Mouse (Mus musculus) cerebellum, adult 18-20 months (tissue): Measurements from ENCODE around the gene Ecm1.

Experiments
- DNase-seq, 2 experiments: peaks; one replicate each; pipeline ENCODE4 v3.0.0; 2021

The Ecm1 gene

GRCm38 (mm10) chr3:95739353-95740104, at the start of gene Ecm1:
Gene Ecm1, minus strand, starts transcription at chr3:95739569.
- DNase-seq = no peak

- no peak for DNase-seq
Observed at GRCm38 (mm10) chr3:95785501-95785900, 46.1 kb upstream of the Ecm1 start.

GRCm38 (mm10) chr3:95771985-95772384, 32.6 kb upstream of the Ecm1 start:
- peak in 1 of 2 experiments; percentile 31 for DNase-seq

GRCm38 (mm10) chr3:95765534-95765933, 26.2 kb upstream of the Ecm1 start:
- DNase-seq = no peak

- DNase-seq = no peak
Observed at GRCm38 (mm10) chr3:95763811-95764210, 24.4 kb upstream of the Ecm1 start.

- no peak for DNase-seq
Observed at GRCm38 (mm10) chr3:95762961-95763360, 23.6 kb upstream of the Ecm1 start.

GRCm38 (mm10) chr3:95761771-95762170, 22.4 kb upstream of the Ecm1 start:
- no peak for DNase-seq

- DNase-seq = no peak
Observed at GRCm38 (mm10) chr3:95760656-95761055, 21.3 kb upstream of the Ecm1 start.

- no peak for DNase-seq
Observed at GRCm38 (mm10) chr3:95760106-95760505, 20.7 kb upstream of the Ecm1 start, which contains the start of gene Tars2. Gene Tars2, minus strand, starts transcription at chr3:95760206.

GRCm38 (mm10) chr3:95758467-95759218, 19.3 kb upstream of the Ecm1 start:
- no peak for DNase-seq

GRCm38 (mm10) chr3:95756808-95757207, 17.4 kb upstream of the Ecm1 start:
- no peak for DNase-seq

GRCm38 (mm10) chr3:95754345-95755206, 15.2 kb upstream of the Ecm1 start:
- DNase-seq = peak; percentile 93 to 97

- no peak for DNase-seq
Observed at GRCm38 (mm10) chr3:95752935-95753334, 13.6 kb upstream of the Ecm1 start.

GRCm38 (mm10) chr3:95740406-95740805, 1.0 kb upstream of the Ecm1 start:
- no peak for DNase-seq

GRCm38 (mm10) chr3:95735071-95735670, 4.2 kb downstream of the Ecm1 start:
- DNase-seq = no peak

GRCm38 (mm10) chr3:95734092-95734702, 5.2 kb downstream of the Ecm1 start:
- DNase-seq = no peak

- DNase-seq = no peak
Observed at GRCm38 (mm10) chr3:95732744-95733521, 6.4 kb downstream of the Ecm1 start.

GRCm38 (mm10) chr3:95732297-95732696, 7.1 kb downstream of the Ecm1 start:
- DNase-seq = no peak

- DNase-seq = no peak
Observed at GRCm38 (mm10) chr3:95731802-95732201, 7.6 kb downstream of the Ecm1 start.

GRCm38 (mm10) chr3:95730431-95730830, 8.9 kb downstream of the Ecm1 start:
- DNase-seq = no peak

GRCm38 (mm10) chr3:95728906-95729305, 10.5 kb downstream of the Ecm1 start:
- DNase-seq = no peak
